Mouse (Mus musculus) stomach, adult 2 months (tissue): ENCODE measurements around the gene Cops8. TPM values are rescaled to one million over a fixed set of nuclear protein-coding genes. Genes with fewer than 3 reads are reported as not detected.

Experiments used
- polyA plus RNA-seq: library from polyadenylated mRNA; depleted of rRNA; stranded (reverse); fragments of >200 nt; gene quantifications from 2 replicates; pipeline ENCODE4 v1.2.3, GENCODE M21; 2012; rRNA removed

The Cops8 gene
- 8.9 and 10.6 TPM in 2 replicates for polyA plus RNA-seq

GRCm38 (mm10) chr1:90602759-90603560 lies at the start of gene Cops8:
TSS of gene Cops8 (plus strand) at chr1:90602981.

Other genes starting within 250 kb of the Cops8 start
- 10.8 and 14.4 TPM in 2 replicates for gene Col6a3, start 241.0 kb downstream of the Cops8 start, polyA plus RNA-seq